Mouse (Mus musculus) heart, postnatal 4 days (tissue): ENCODE measurements around the gene Babam2. TPM values are rescaled to one million over a fixed set of nuclear protein-coding genes. Genes with fewer than 3 reads are reported as not detected.
"Not testable (repeated sequence)": the region's sequence is repeated elsewhere in the genome, so short reads cannot be mapped to it uniquely, and the experiment has no call there.

Source experiments
- DNase-seq: peaks from one replicate; pipeline ENCODE4 v3.0.0; 2021
- total RNA-seq, 2 experiments: library from RNA; stranded (reverse); gene quantifications; 2 replicates each; pipeline ENCODE4 v1.2.3; 2021

Gene Babam2
- total RNA-seq, 2 experiments from 2014 or later, result 43.1 to 43.9 TPM

- DNase-seq, result no peak
These were observed 251.9 kb downstream of the Babam2 start for GRCm38 (mm10) chr5:31949389-31949788.

DNA sequence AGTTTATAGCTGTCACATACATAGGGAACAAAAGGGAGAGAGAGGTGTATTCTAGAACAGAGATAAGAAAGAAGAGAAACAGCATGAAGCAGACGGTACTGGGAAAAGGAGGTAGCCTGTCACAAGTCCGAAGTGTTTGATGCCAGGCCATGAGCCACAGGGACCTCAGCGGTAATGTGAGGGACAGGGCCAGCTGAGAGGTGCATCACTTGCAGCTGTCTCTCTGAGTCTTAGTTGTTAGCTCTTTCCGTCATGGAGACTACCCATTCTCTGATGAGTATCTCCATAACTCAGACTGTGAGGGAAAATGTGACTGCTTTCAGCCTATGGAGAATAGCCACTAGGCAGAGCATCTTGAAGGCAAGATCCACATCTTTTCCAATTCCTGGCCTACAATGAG is 253.0 kb downstream of the Babam2 start:
- no peak for DNase-seq

DNA sequence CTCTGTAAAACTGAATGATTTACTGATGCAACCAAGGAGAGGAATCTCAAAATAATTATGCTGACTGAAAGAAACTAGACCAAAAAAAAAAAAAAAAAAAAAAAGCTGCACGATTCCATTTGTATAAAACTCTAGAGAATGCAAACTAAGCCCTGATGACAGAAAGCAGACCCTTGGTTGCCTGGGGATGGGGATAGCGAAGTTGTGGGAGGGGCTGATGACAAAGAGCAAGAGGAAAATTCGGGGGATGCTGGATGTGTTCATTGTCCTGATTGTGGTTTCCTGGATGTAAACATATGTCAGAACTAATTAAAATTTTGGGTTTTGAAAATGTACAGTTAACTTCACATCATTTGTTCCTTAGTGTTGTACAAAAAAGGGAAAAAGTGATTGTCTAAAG is 257.7 kb downstream of the Babam2 start:
- DNase-seq, result no peak

DNA sequence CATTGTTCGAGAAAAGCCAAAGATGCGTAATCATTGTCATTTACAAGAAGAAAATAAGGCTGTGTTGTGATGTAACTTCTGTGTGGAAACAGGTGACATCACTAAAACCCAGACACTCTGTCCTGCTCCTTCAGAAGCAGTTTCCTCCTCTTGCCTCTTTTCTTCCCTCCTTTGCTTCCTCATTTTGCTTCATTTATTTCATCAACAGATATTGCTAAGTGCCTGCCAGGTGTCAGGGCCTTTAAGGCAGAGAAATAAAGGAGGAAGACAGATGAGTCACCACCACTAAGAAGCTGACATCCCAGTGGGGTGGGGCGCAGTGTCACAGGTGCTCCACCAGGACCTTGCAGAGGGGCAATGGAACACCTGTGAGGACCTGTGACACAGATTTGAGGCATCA is 258.9 kb downstream of the Babam2 start:
- DNase-seq, result no peak

GRCm38 (mm10) chr5:31959886-31960285 is 262.4 kb downstream of the Babam2 start:
- no peak for DNase-seq

DNA sequence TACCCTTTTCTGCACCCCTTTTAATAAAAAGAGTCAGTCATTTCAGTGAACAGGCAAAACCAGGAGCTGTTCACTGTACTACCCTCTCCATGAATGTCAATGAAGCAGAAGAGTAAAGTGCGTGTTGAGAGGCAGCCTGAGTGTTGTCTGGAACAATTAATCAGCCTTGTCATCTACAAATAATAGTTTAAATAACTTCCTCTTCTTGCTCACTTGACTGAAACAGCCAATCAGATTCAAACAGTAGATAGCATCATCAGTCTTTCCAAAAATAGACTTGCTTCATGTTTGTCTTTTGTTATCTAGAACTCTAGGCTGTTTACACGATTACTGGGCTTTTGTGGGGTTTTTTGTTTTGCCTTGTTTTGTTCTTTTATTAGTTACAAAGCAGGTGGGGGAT is 263.9 kb downstream of the Babam2 start:
- DNase-seq, result no peak

DNA sequence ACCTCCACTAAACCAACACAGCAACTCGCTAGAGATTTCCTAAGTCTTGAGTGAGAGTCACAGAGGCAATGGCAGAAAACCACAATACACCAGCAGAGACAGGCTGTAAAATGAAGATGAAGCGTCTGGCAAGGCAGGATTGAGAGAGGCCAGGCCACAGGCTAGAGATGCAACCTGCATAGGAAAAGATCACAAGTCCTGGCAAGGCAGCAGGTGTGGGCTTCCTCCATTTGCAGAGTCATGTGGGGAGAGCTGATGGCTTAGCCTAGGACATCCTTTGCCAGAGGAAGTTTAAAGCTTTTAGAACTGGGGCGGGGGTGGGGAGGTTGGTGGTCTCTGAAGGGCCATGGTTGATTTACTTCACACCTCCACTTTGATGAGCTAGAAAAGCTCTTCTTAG is 264.9 kb downstream of the Babam2 start:
- DNase-seq, result no peak

DNA sequence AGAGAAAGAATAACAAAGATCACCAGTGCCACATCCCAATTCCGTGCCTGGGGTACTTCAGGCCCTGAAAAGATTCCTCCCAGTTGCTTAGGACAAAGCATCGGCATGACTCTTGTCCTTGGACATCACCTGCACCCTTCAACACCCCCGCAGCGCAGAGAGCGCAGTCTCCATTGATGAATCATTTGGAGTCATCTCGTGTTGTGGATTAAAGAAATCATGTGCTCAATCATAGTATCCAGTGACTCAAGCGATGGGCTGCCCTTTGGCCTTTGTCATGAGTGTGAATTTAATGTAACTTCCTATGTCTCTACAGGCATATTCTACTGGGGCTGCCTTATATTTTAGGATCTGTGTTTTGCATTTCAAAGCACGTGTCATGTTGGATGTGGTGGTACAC is 265.9 kb downstream of the Babam2 start:
- DNase-seq, result no peak

GRCm38 (mm10) chr5:31963851-31964250 is 266.4 kb downstream of the Babam2 start:
- no peak for DNase-seq

DNA sequence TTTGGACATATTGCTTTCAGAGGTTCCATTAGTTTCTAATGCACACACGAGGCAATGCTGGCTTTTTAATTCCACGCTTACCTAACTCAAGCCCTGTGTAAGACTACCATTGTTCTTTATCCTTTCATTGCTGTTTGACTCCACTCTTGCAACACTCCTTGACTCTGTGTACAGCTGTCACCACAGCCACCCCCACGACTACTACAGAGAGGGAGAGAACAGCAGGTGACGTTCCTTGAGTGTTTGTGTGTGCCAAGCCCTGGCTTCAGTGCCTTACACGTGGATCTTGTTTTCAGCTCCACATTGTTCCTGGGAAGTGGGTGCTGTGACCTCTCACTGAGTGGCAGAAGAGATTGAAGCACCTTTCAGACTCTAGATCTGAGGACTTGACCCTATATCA is 269.3 kb downstream of the Babam2 start:
- DNase-seq, result no peak

- DNase-seq, result no peak
These were observed 270.0 kb downstream of the Babam2 start for GRCm38 (mm10) chr5:31967526-31967925.

DNA sequence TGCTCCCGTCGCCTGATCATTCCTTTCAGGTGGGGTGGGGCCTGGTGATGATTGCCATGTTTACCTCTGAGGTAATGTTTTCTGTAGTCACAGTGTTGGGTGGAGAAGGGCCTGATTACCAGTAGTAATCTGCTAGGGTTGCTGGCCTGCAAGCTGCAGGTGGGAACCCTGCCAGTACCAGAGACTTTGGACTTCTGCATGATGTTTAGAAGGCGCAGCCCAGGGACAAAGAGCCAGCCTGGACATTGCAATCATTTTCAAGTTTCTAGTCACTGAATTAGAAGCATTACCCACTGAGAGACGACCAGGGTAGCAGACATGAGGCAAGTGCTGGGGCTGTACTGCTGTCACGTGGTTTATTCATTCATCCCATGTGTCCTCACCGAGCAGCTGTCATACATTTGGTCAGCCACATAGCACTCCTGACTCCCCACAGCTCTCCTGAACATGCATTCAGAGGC is 270.6 kb downstream of the Babam2 start:
- DNase-seq, result peak; percentile 43

DNA sequence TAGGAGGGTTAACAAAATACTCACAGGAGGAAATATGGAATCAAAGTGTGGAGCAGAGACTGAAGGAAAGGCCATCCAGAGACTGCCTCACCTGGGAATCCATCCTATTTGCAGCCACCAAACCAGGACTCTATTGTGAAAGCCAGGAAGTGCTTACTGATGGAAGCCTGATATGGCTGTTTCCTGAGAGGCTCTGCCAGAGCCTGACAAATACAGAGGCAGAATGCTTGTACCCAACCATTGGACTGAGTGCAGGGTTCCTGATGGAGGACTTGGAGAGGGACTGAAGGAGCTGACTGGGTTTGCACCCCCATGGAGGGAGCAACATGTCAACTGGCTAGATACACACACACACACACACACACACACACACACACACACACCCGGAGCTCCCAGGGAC is 274.9 kb downstream of the Babam2 start:
- DNase-seq, result not testable (repeated sequence)

DNA sequence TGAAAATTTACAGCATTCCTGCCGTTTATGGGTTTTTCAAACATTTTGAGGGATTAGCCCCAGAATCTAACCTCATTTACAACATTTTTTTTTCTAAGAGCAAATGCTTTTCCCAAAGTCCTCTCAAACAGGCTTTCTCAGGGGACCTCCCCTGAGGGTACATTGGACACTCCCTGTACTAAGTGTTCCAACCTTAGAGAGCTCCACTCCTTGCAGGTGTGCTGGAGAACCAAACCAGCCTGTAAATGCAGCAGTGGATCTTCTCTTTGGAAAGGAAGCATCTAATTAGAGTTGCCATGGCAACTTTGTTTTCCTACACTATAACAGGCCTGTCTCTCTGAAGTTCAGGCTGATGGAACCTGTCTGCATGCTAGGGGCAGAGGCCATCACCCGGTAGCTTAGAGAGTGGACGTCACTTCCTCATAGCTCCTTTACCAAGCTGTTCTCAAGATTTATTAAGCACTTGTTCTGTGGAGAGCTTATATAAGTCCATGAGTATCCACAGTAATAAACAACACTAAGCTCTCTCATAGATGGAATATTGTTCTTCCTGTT is 277.2 kb downstream of the Babam2 start:
- DNase-seq, result no peak

DNA sequence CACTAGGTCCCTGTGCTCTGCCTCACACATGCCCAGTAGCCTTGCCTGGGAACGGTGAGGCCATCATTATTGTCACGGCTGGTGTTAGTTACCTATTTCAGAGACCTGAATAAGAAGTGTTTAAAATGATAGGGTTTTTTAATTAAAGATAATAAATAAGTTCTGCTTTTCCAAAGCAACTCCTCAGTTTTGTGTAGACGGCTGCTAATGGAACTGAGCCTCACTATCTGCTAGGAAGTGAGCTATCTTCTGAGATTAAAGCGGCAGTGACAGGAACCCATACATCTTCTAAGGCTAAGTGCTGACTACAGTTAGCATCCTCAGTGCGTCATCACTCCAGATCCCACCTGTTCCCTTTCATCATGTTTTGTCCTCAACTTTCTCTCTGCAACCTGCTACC is 284.6 kb downstream of the Babam2 start:
- DNase-seq, result no peak

GRCm38 (mm10) chr5:31983161-31983560 is 285.7 kb downstream of the Babam2 start:
- DNase-seq, result no peak

GRCm38 (mm10) chr5:31983817-31984368 is 286.4 kb downstream of the Babam2 start:
- DNase-seq, result no peak

GRCm38 (mm10) chr5:31984369-31984961 is 287.0 kb downstream of the Babam2 start:
- peak; percentile 16 for DNase-seq

- DNase-seq, result no peak
These were observed 287.5 kb downstream of the Babam2 start for GRCm38 (mm10) chr5:31985021-31985420.

GRCm38 (mm10) chr5:31987541-31988307 is 290.2 kb downstream of the Babam2 start:
- no peak for DNase-seq

DNA sequence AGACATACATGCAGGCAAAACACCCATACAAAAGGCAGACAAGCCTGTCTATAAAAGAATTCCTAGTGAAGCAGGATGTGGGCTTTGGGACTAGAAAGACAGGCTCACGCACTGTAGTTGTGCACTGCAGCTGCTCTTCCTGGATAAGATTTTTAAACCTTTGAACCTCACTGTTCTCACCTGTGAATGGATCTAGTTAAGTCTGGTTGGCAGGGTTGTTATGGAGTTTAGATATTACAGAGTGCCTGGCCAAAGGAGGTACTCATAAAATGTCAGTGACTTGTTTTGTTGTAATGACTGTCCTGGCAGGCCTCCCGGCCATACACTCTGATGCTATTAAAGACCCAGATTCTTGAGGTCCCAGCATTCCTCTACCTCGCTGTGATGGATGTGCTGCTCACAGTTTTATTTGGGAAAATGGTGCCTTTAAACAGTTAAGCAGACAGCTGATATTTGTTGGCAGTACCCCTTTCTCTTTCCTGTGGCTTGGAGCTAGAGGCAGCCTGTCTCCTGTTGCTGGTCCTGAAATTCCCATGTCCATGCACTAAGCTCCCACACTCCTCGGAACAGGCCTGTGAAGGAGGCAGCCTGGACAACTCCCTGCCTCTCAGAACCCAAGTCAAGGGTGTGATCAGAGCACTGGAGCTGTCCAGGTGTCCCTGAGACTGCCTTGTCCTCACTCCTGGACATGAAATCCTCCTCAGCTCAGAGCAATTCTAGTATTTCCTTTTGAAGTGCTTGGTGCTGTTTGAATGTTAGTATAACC is 299.9 kb downstream of the Babam2 start:
- DNase-seq, result no peak

GRCm38 (mm10) chr5:31998806-31999205 is 301.3 kb downstream of the Babam2 start:
- DNase-seq, result no peak

GRCm38 (mm10) chr5:32000076-32000475 is 302.6 kb downstream of the Babam2 start:
- no peak for DNase-seq
